Mouse (Mus musculus) kidney, postnatal 10 days (tissue): ENCODE data around the gene Arsa.

Experiments used
- DNase-seq: peaks from one replicate; pipeline ENCODE4 v3.0.0; 2021; ENCODE audit warnings: mixed read lengths

The Arsa gene

GRCm38 (mm10) chr15:89494970-89495369 lies 17.7 kb upstream of the Arsa start:
- no peak for DNase-seq

- DNase-seq: no peak
Measured at GRCm38 (mm10) chr15:89488611-89489117, 11.4 kb upstream of the Arsa start.

GRCm38 (mm10) chr15:89488182-89488581 lies 11.0 kb upstream of the Arsa start:
- DNase-seq: no peak

GRCm38 (mm10) chr15:89480584-89480983 lies 3.4 kb upstream of the Arsa start:
- peak; percentile 60 for DNase-seq

GRCm38 (mm10) chr15:89478622-89479021 lies 1.4 kb upstream of the Arsa start:
- no peak for DNase-seq

- DNase-seq: no peak
Measured at GRCm38 (mm10) chr15:89477806-89478205, 581 bp upstream of the Arsa start.

GRCm38 (mm10) chr15:89476475-89476815 lies 780 bp downstream of the Arsa start:
- DNase-seq: no peak

- DNase-seq: peak; percentile 95
Measured at GRCm38 (mm10) chr15:89475611-89476474, 1.4 kb downstream of the Arsa start.

- no peak for DNase-seq
Measured at GRCm38 (mm10) chr15:89475293-89475600, 2.0 kb downstream of the Arsa start.

- no peak for DNase-seq
Measured at GRCm38 (mm10) chr15:89474596-89475292, 2.5 kb downstream of the Arsa start.

- no peak for DNase-seq
Measured at GRCm38 (mm10) chr15:89473921-89474320, 3.3 kb downstream of the Arsa start.

GRCm38 (mm10) chr15:89473370-89473769 lies 3.9 kb downstream of the Arsa start:
- DNase-seq: no peak

GRCm38 (mm10) chr15:89471476-89471875 lies 5.7 kb downstream of the Arsa start:
- no peak for DNase-seq

GRCm38 (mm10) chr15:89468577-89468976 lies 8.6 kb downstream of the Arsa start:
- DNase-seq: no peak

- no peak for DNase-seq
Measured at GRCm38 (mm10) chr15:89465052-89465451, 12.2 kb downstream of the Arsa start.

GRCm38 (mm10) chr15:89463334-89464235 lies 13.6 kb downstream of the Arsa start:
- DNase-seq: peak; percentile 53

- no peak for DNase-seq
Measured at GRCm38 (mm10) chr15:89462176-89462575, 15.0 kb downstream of the Arsa start.

GRCm38 (mm10) chr15:89461321-89461720 lies 15.9 kb downstream of the Arsa start:
- no peak for DNase-seq

GRCm38 (mm10) chr15:89460298-89460697 lies 16.9 kb downstream of the Arsa start:
- DNase-seq: no peak

GRCm38 (mm10) chr15:89459821-89460220 lies 17.4 kb downstream of the Arsa start:
- DNase-seq: no peak

- DNase-seq: no peak
Measured at GRCm38 (mm10) chr15:89458942-89459341, 18.3 kb downstream of the Arsa start.

GRCm38 (mm10) chr15:89455642-89456041 lies 21.6 kb downstream of the Arsa start:
- DNase-seq: no peak

- DNase-seq: no peak
Measured at GRCm38 (mm10) chr15:89454857-89455256, 22.4 kb downstream of the Arsa start.
